Mouse (Mus musculus) gastrocnemius, postnatal 36 days (tissue): Measurements from ENCODE around the gene Fra10ac1. TPM values are rescaled to one million over a fixed set of nuclear protein-coding genes. Genes with fewer than 3 reads are reported as not detected.

Experiments used
- DNase-seq, 2 experiments: peaks; one replicate each; pipeline ENCODE4 v3.0.0; 2022
- intact Hi-C: fragments of 180-260 bp; cut with DNase I; formaldehyde crosslinking; loops from one replicate; pipeline ENCODE4 v1.15.1; 2025
- total RNA-seq, 2 experiments: library from RNA; stranded (reverse); gene quantifications; 2 replicates each; pipeline ENCODE4 v1.2.3; 2021

The Fra10ac1 gene
- total RNA-seq, 2 experiments from 2014 or later: 10.0 to 10.7 TPM

GRCm38 (mm10) chr19:38236526-38236925 lies 12.6 kb upstream of the Fra10ac1 start:
- no peak for DNase-seq
- intact Hi-C loops: no loop called here

GRCm38 (mm10) chr19:38232516-38232915 lies 8.6 kb upstream of the Fra10ac1 start:
- intact Hi-C loops: no loop called here
- DNase-seq: no peak

- intact Hi-C loops: no loop called here
- DNase-seq: no peak
These were observed 8.1 kb upstream of the Fra10ac1 start for GRCm38 (mm10) chr19:38232087-38232486.

- intact Hi-C loops: loop anchor here (10.0 kb wide), 1 partner anchor 586 kb away; the partner anchor contains the start of gene Noc3l
These were observed 4.7 kb upstream of the Fra10ac1 start for GRCm38 (mm10) chr19:38228699-38229098.

GRCm38 (mm10) chr19:38224685-38225060 lies 717 bp upstream of the Fra10ac1 start:
- intact Hi-C loops: loop anchor here (10.0 kb wide), 1 partner anchor 590 kb away; the partner anchor contains the start of gene Noc3l
- no peak for DNase-seq

More at GRCm38 (mm10) chr19:38228699-38229098, 4.7 kb upstream of the Fra10ac1 start:
- DNase-seq: no peak

GRCm38 (mm10) chr19:38223356-38223904 lies 526 bp downstream of the Fra10ac1 start:
- DNase-seq: no peak
- intact Hi-C loops: loop anchor here (10.0 kb wide), 1 partner anchor 591 kb away; the partner anchor contains the start of gene Noc3l

- DNase-seq: no peak
- intact Hi-C loops: no loop called here
These were observed 6.3 kb downstream of the Fra10ac1 start for GRCm38 (mm10) chr19:38217696-38218095.

GRCm38 (mm10) chr19:38206669-38207068 lies 17.3 kb downstream of the Fra10ac1 start:
- intact Hi-C loops: no loop called here
- no peak for DNase-seq

- no peak for DNase-seq
- intact Hi-C loops: no loop called here
These were observed 25.2 kb downstream of the Fra10ac1 start for GRCm38 (mm10) chr19:38198731-38199130.

GRCm38 (mm10) chr19:38195245-38195644 lies 28.7 kb downstream of the Fra10ac1 start:
- no peak for DNase-seq

GRCm38 (mm10) chr19:38191446-38191845 lies 32.5 kb downstream of the Fra10ac1 start:
- no peak for DNase-seq
- intact Hi-C loops: no loop called here

More at GRCm38 (mm10) chr19:38195245-38195644, 28.7 kb downstream of the Fra10ac1 start:
- intact Hi-C loops: no loop called here

- no peak for DNase-seq
- intact Hi-C loops: no loop called here
These were observed 33.4 kb downstream of the Fra10ac1 start for GRCm38 (mm10) chr19:38190606-38191005.

- DNase-seq: no peak
- intact Hi-C loops: no loop called here
These were observed 36.6 kb downstream of the Fra10ac1 start for GRCm38 (mm10) chr19:38187345-38187680.

- DNase-seq: no peak
- intact Hi-C loops: no loop called here
These were observed 37.2 kb downstream of the Fra10ac1 start for GRCm38 (mm10) chr19:38186631-38187344.

- intact Hi-C loops: no loop called here
- DNase-seq: no peak
These were observed 44.3 kb downstream of the Fra10ac1 start for GRCm38 (mm10) chr19:38179675-38180074.

GRCm38 (mm10) chr19:38164633-38165032 lies 59.3 kb downstream of the Fra10ac1 start:
- intact Hi-C loops: no loop called here
- no peak for DNase-seq

- no peak for DNase-seq
- intact Hi-C loops: no loop called here
These were observed 62.2 kb downstream of the Fra10ac1 start for GRCm38 (mm10) chr19:38161648-38162354.

- DNase-seq: no peak
- intact Hi-C loops: no loop called here
These were observed 67.7 kb downstream of the Fra10ac1 start for GRCm38 (mm10) chr19:38156243-38156642.

- no peak for DNase-seq
- intact Hi-C loops: no loop called here
These were observed 80.2 kb downstream of the Fra10ac1 start for GRCm38 (mm10) chr19:38143540-38144271.
